Mouse (Mus musculus) E14TG2a.4 (cell line): Measurements from ENCODE around the gene Klhl25.
"Not testable (repeated sequence)": the region's sequence is repeated elsewhere in the genome, so short reads cannot be mapped to it uniquely, and the experiment has no call there.

Source experiments
- CTCF ChIP-seq: conservative IDR thresholded peaks from 2 replicates; pipeline ENCODE4 v1.5.1; 2014; ENCODE audit warnings: low read length
- NANOG ChIP-seq: IDR thresholded peaks from 2 replicates; pipeline ENCODE4 v1.6.1; 2014; ENCODE audit warnings: borderline replicate concordance, low read length, mixed read lengths
- POU5F1 ChIP-seq: IDR thresholded peaks from 2 replicates; pipeline ENCODE4 v1.6.1; 2014; ENCODE audit warnings: low read length, borderline replicate concordance

DNA sequence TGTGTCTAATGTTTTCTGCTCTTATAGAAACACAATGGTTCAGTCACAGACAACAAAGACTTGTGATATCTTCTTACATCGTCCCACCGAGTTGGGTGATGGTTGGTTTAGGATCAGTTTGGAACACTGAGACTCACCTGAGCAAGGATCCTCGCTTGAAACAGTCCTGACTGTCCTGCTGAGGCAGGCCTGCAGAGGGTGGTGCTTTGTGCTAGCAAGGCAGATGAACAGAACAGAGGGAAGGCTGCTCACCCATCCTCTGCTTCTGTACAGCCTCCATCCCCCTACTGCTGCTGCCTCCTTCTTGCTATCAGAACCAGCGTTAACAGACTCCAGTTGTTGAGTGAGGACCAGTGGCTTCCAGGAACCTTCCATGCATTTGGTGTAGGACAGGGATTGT, 14.2 kb upstream of the Klhl25 start:
- TF ChIP-seq CTCF, NANOG, POU5F1: not testable (repeated sequence)
